Mouse (Mus musculus) midbrain, embryonic 16.5 days (tissue): Measurements from ENCODE around the gene Bag5. TPM values are rescaled to one million over a fixed set of nuclear protein-coding genes. Genes with fewer than 3 reads are reported as not detected.
"Not testable (repeated sequence)": the region's sequence is repeated elsewhere in the genome, so short reads cannot be mapped to it uniquely, and the experiment has no call there.

Experiments used
- ATAC-seq: fragments of 200-750 bp; cut with Nextera tagmentation; 2 replicates; pipeline ENCODE4 v1.8.0; 2017; ENCODE audit warnings: moderate TSS enrichment
- H3K27ac ChIP-seq: fragments of 300-500 bp; sonication (generic); 2 replicates; pipeline ENCODE4 v1.5.1; 2014; ENCODE audit warnings: mild to moderate bottlenecking, low read length, mixed read lengths
- H3K27me3 ChIP-seq: fragments of 300-500 bp; sonication (generic); 2 replicates; pipeline ENCODE4 v1.6.1; 2014; ENCODE audit warnings: low read depth, low read length, mixed read lengths; ENCODE audit not compliant: control insufficient read depth, insufficient read depth
- H3K36me3 ChIP-seq: fragments of 300-500 bp; sonication (generic); 2 replicates; pipeline ENCODE4 v1.6.1; 2014; ENCODE audit warnings: mild to moderate bottlenecking, low read length, moderate library complexity, mixed read lengths; ENCODE audit not compliant: control insufficient read depth, insufficient read depth
- H3K4me1 ChIP-seq: fragments of 300-500 bp; sonication (generic); 2 replicates; pipeline ENCODE4 v1.6.1; 2014; ENCODE audit warnings: mild to moderate bottlenecking, low read length, mixed read lengths; ENCODE audit not compliant: control insufficient read depth, insufficient read depth
- H3K4me2 ChIP-seq: fragments of 300-500 bp; sonication (generic); 2 replicates; pipeline ENCODE4 v1.6.1; 2014; ENCODE audit warnings: mild to moderate bottlenecking, low read length, mixed read lengths
- H3K4me3 ChIP-seq: fragments of 300-500 bp; sonication (generic); 2 replicates; pipeline ENCODE4 v1.5.1; 2014; ENCODE audit warnings: low read depth, mild to moderate bottlenecking, low read length, moderate library complexity, mixed read lengths
- H3K9ac ChIP-seq: fragments of 300-500 bp; sonication (generic); 2 replicates; pipeline ENCODE4 v1.6.1; 2014; ENCODE audit warnings: low read depth, low read length, mixed read lengths
- H3K9me3 ChIP-seq: fragments of 300-500 bp; sonication (generic); replicated peaks from 2 replicates; pipeline ENCODE4 v1.6.1; 2014; ENCODE audit warnings: mild to moderate bottlenecking, low read length, mixed read lengths; ENCODE audit not compliant: control insufficient read depth, poor library complexity, severe bottlenecking
- WGBS: fragments of 180-500 bp; shearing (Covaris S2); extraction: QIAGEN DNeasy Blood & Tissue Kit; methylation state at CpG from one replicate; pipeline ENCODE4 v1.1.7; 2014; 5-methylcytosine and 5-hydroxymethylcytosine counted together
- polyA plus RNA-seq: library from polyadenylated mRNA; unstranded; fragments of >200 nt; fragmentation: Nextera tagmentation; extraction: Ambion mirVana; gene quantifications from 2 replicates; pipeline ENCODE4 v1.2.1, GENCODE M21; 2015

Gene Bag5
- polyA plus RNA-seq, 1 experiment from 2014 or later, result 70.4 TPM

DNA sequence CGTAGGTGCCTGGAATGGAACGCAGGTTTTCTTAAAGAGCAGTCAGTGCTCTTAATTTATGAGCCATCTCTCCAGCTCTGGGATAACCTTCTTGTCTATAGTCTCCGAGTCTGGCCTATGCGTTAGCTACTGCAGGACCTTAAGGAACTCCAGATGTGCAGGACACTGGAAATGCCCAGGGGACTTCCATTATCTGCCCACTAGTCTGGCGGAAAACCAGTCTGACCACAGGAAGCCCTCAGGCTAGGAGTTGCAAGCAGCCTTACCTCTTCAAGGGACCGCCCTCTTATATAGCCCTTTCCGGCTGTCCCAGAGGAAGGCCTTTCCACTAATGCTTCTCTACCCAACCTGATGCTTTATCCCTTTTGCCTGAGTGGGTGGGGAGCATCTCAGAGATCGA lies 28.3 kb upstream of the Bag5 start:
- no peaks in the 10 kb centered on the region for H3K36me3 ChIP-seq
- no peaks in the 10 kb centered on the region for H3K9me3 ChIP-seq
- WGBS, result 87% methylated on average over 8 of the region's 8 CpGs
- no peak overlapping the region for H3K27ac ChIP-seq
- H3K4me3 ChIP-seq, result no peak overlapping the region
- no peak overlapping the region for H3K4me2 ChIP-seq
- H3K9ac ChIP-seq, result no peak overlapping the region
- ATAC-seq, result no peak
- no peaks in the 10 kb centered on the region for H3K27me3 ChIP-seq
- H3K4me1 ChIP-seq, result no peaks in the 10 kb centered on the region

DNA sequence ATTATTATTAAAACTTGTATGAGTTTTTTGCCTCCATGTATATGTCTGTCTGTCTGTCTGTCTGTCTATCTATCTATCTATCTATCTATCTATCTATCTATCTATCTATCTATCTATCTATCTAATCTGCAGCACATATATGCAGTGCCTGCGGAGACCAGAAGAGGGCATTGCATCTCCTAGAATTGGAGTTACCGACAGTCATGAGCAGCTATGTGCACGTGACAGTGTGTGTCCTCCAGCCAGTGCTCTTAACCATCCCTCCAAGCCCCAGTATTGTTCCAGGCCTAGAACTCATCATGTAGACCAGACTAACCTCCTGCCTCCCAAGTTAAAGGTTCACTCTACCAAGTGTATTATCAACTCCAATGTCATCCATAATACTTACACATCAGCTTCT lies 25.7 kb upstream of the Bag5 start:
- H3K4me3 ChIP-seq, result no peak overlapping the region
- H3K4me2 ChIP-seq, result no peak overlapping the region
- ATAC-seq, result no peak
- 9% methylated on average over 3 of the region's 3 CpGs for WGBS
- no peaks in the 10 kb centered on the region for H3K9me3 ChIP-seq
- no peak overlapping the region for H3K27ac ChIP-seq
- no peaks in the 10 kb centered on the region for H3K27me3 ChIP-seq
- H3K4me1 ChIP-seq, result no peaks in the 10 kb centered on the region
- no peak overlapping the region for H3K9ac ChIP-seq
- H3K36me3 ChIP-seq, result no peaks in the 10 kb centered on the region

DNA sequence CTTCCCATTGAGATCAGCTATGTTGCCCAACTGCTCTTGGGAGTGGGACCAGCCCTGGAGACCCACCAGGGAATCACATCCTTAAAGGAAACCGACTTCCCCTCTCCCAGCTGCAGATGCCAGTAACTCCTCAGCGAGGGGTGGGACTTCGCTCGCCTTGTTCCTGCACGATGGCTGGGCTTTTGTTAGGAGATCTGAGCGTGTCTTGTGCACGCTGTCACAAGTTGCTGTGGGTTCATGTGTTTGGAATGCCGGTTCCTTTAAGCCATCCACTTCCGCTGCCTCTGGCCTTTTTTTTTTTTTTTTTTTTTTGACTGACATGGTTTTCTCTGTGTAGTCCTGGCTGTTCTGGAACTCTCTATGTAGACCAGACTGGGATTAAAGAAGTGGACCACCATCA lies 24.3 kb upstream of the Bag5 start:
- Histone ChIP-seq H3K27me3 (no peaks in the 10 kb centered on the region), H3K9ac (no peak overlapping the region), H3K27ac (no peak overlapping the region), H3K4me2 (no peak overlapping the region), H3K4me3 (no peak overlapping the region), H3K36me3 (no peaks in the 10 kb centered on the region), H3K4me1 (peaks cover under 1% of the 10 kb centered on the region; the same call in 1 of the 2 replicates), H3K9me3 (no peaks in the 10 kb centered on the region)
- ATAC-seq, result no peak
- WGBS, result 58% methylated on average over 9 of the region's 9 CpGs

DNA sequence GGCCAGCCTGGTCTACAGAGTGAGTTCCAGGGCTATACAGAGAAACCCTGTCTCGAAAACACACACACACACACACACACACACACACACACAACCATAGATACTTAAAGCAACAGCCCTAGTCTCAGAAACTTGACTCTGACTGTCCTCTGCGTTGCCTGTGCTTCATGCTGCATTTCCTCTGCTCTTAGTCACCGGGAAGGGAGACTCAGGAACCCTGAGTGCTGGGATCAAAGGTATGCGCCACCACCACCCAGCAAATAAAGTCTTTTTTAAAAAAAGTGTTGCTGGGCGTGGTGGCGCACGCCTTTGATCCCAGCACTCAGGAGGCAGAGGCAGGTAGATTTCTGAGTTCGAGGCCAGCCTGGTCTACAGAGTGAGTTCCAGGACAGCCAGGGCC lies 23.6 kb upstream of the Bag5 start:
- H3K36me3 ChIP-seq, H3K9ac ChIP-seq, ATAC-seq, H3K27me3 ChIP-seq, H3K27ac ChIP-seq, H3K4me3 ChIP-seq, H3K4me1 ChIP-seq, H3K4me2 ChIP-seq, H3K9me3 ChIP-seq: not testable (repeated sequence)
- WGBS, result 90% methylated on average over 8 of the region's 8 CpGs

DNA sequence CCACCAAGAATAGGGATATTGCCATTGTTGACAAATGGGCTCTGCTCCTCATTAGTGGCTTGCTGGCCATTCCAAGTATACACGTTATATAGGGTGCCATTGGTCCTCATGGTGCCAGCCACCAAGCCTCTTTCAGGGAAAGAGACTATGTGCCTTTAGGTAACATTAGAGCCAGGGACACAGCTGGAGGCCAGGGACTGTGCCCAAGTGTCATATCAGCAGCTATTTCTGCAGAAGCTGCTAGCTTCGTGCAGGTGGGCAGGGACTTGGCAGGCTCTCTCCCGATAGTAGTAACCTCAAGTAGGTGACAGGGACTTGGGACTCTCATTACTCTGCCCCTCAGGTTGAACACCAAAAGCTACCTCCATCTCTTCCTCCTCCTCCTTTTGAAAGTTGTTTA lies 21.9 kb upstream of the Bag5 start:
- H3K9me3 ChIP-seq, result no peaks in the 10 kb centered on the region
- H3K36me3 ChIP-seq, result no peaks in the 10 kb centered on the region
- no peaks in the 10 kb centered on the region for H3K27me3 ChIP-seq
- H3K9ac ChIP-seq, result no peak overlapping the region
- H3K27ac ChIP-seq, result no peak overlapping the region
- WGBS, result 89% methylated on average over 3 of the region's 3 CpGs
- H3K4me3 ChIP-seq, result no peak overlapping the region
- ATAC-seq, result no peak
- H3K4me2 ChIP-seq, result no peak overlapping the region
- peaks cover 6% of the 10 kb centered on the region for H3K4me1 ChIP-seq

DNA sequence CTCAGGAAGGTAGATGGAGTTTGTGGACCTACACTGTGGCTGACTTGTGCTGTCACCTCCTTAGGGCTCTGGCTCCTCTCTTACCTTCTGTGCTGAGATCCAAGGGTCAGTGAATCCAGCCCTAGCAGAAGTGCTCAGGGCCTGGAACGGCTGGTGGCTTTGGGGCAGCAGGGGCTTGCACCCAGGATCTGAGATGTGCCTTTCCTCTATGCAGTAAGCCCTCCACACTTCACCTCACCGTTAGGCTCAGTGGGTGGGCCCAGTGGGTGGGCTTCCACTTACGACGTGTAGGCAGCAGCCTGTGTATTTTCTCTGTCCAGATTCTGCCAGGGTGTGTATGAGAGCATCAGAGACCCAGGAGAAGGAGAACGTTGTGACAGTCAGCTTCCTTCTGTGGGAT lies 19.9 kb upstream of the Bag5 start:
- Histone ChIP-seq H3K9me3 (no peaks in the 10 kb centered on the region), H3K36me3 (no peaks in the 10 kb centered on the region), H3K4me3 (no peak overlapping the region), H3K27me3 (no peaks in the 10 kb centered on the region), H3K4me1 (peaks cover 6% of the 10 kb centered on the region), H3K27ac (0 out of 2 replicates have a peak overlapping the region, but pooled peaks have one; percentile 13), H3K4me2 (peak overlapping the region; percentile 48), H3K9ac (peak overlapping the region; percentile 57)
- ATAC-seq, result peak; percentile 40
- WGBS, result 56% methylated on average over 5 of the region's 5 CpGs

DNA sequence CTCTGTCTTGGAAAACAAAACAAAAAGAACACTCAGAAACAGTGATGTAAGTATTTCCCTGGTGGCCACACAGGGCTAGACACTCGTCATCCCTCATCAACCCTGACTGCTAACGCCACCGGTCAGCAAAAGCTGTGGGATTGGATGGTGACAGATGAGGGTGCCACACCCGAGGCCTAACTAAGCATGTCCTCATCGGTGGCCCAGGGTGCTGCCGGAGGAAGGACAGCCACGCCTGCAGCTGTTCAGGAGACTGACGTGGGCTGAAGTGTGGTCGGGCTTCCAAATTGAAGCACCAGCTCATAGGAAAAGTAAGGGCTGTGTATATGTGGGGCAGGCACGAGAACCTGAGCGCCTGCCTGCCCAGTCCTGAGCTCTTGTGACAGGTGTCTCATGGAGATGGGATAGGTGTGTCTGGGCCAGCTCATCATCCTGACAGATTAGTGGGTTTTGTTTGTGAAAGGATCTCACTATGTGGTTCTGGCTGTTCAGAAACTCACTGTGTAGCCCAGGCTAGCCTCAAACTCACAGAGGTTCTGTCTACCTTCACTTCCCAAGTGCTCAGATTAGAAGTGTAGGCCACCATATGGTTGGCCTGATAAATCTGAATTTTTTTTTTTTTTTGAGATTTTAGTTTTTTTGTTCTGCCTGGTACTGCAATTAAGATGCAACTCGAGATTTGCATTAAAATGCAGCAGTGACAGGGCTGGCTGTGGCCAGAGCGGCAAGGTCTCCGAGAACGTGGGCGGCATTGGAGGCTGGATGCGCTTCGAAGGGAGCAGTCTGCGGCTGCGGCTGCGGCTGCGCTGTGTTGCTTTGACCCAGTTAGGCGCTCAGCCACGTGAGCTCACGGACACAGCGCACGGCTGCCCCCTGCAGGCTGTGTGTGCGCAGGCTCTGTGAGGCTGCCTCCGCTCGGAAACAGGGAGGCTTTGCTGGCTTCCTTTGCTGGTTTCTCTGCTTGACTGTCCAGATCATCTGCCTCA lies 19.1 kb upstream of the Bag5 start:
- Histone ChIP-seq H3K27ac (peak overlapping the region; percentile 53), H3K4me2 (peak overlapping the region; percentile 48), H3K9ac (peak overlapping the region; percentile 57), H3K27me3 (no peaks in the 10 kb centered on the region), H3K9me3 (no peaks in the 10 kb centered on the region), H3K4me1 (peaks cover 6% of the 10 kb centered on the region), H3K4me3 (peak overlapping the region; percentile 15; the same call in 1 of the 2 replicates), H3K36me3 (0 out of 2 replicates have a peak, but pooled peaks cover 3% of the 10 kb centered on the region)
- WGBS, result 32% methylated on average over 30 of the region's 30 CpGs
- ATAC-seq, result peak; percentile 94

DNA sequence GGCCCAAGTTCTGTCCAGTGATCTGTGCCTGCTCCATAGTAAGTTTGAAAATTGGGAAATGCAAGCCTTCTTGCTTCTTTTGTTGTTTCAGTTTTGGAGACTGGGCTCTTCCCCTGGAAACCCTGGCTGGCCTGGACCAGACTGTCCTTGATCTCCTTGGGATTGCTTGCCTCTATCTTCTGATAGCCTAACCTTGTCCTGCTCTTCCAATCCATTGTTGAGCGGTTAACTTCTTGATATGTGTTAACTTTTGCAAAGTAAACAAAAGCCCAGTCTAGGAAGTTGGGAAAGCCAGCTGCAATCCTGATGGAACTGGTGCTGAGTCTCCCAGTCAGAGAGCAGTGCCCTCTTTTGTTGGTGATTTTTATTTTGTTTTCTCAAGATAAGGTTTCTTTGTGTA lies 14.9 kb upstream of the Bag5 start:
- Histone ChIP-seq H3K27ac (no peak overlapping the region), H3K4me3 (no peak overlapping the region), H3K4me2 (no peak overlapping the region), H3K27me3 (no peaks in the 10 kb centered on the region), H3K9me3 (no peaks in the 10 kb centered on the region), H3K4me1 (peaks cover 6% of the 10 kb centered on the region), H3K36me3 (peaks cover 5% of the 10 kb centered on the region; the same call in 1 of the 2 replicates), H3K9ac (no peak overlapping the region)
- 100% methylated on average over 1 of the region's 1 CpGs for WGBS
- no peak for ATAC-seq

DNA sequence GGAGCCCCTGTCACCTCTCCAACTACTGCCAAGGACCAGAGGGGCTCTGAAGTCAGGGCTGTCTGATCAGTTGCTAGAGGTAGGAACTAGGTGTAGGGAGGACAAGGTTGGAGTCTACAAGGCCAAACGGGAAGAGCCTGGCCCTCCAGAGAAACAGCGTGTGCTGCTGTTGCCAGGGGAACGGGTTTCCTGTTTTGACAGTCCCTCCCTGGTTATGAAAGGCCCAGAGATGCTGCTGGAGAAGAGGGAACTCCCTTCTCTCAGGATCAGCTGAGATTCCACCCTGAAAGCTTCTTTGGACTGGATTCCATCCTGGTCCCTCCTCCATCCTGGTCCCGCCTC lies 13.0 kb upstream of the Bag5 start:
- Histone ChIP-seq H3K9ac (no peak overlapping the region), H3K4me1 (no peaks in the 10 kb centered on the region), H3K27me3 (no peaks in the 10 kb centered on the region), H3K4me3 (no peak overlapping the region), H3K9me3 (no peaks in the 10 kb centered on the region), H3K27ac (no peak overlapping the region), H3K36me3 (peaks cover 5% of the 10 kb centered on the region; the same call in 1 of the 2 replicates), H3K4me2 (no peak overlapping the region)
- ATAC-seq, result no peak
- 67% methylated on average over 4 of the region's 4 CpGs for WGBS
